Mouse (Mus musculus) small intestine, adult 2 months (tissue): Measurements from ENCODE around the gene Ubxn7.

Source experiments
- CTCF ChIP-seq: fragments of 200-500 bp; IDR thresholded peaks from 2 replicates; pipeline ENCODE4 v1.5.1; 2012; ENCODE audit warnings: low read depth, mild to moderate bottlenecking, control low read depth, inconsistent platforms, low read length, moderate library complexity, mixed read lengths; ENCODE audit not compliant: insufficient replicate concordance, insufficient read length; ENCODE audit errors: extremely low read depth
- POLR2A ChIP-seq: fragments of 200-500 bp; IDR thresholded peaks from 2 replicates; pipeline ENCODE4 v1.6.1; 2012; ENCODE audit warnings: low read depth, mild to moderate bottlenecking, control low read depth, inconsistent platforms, low read length, moderate library complexity

- TF ChIP-seq CTCF (no peak), POLR2A (no peak)
These were observed 984 bp upstream of the Ubxn7 start for GRCm38 (mm10) chr16:32330876-32331670.
